Mouse (Mus musculus): Measurements from ENCODE around the gene Fgd4. TPM values are rescaled to one million over a fixed set of nuclear protein-coding genes. Genes with fewer than 3 reads are reported as not detected.
"Not testable (repeated sequence)": the region's sequence is repeated elsewhere in the genome, so short reads cannot be mapped to it uniquely, and the experiment has no call there.

Fgd4 gene
- polyA plus RNA-seq, 1 experiment from 2014 or later = 2.7 TPM

GRCm38 (mm10) chr16:16526741-16527105 is 73.6 kb downstream of the Fgd4 start:
- Histone ChIP-seq H3K27ac (ENCODE audit: low read length) (peak overlapping the region; percentile 42; the same call in 1 of the 2 replicates), H3K9me3 (replicated peaks; ENCODE audit: control insufficient read depth, low read length) (no peaks in the 10 kb centered on the region), H3K36me3 (ENCODE audit: control insufficient read depth, insufficient read depth) (no peaks in the 10 kb centered on the region), H3K4me1 (ENCODE audit: control insufficient read depth, low read depth, low read length) (no peaks in the 10 kb centered on the region), H3K4me2 (ENCODE audit: low read depth, low read length) (0 out of 2 replicates have a peak overlapping the region, but pooled peaks have one; percentile 8), H3K4me3 (ENCODE audit: low read depth, low read length) (no peak overlapping the region; the same call in 1 of the 2 replicates), H3K27me3 (ENCODE audit: control insufficient read depth, insufficient read depth, low read depth, low read length) (no peaks in the 10 kb centered on the region), H3K9ac (ENCODE audit: low read depth, low read length) (no peak overlapping the region)
- ATAC-seq (ENCODE audit: low read depth) = no peak
- WGBS (ENCODE audit: insufficient replicate concordance) = 46% methylated on average over 6 of the region's 6 CpGs

GRCm38 (mm10) chr16:16526097-16526740 is 74.1 kb downstream of the Fgd4 start:
- H3K9me3 ChIP-seq (replicated peaks; ENCODE audit: control insufficient read depth, low read length) = no peaks in the 10 kb centered on the region
- no peaks in the 10 kb centered on the region for H3K36me3 ChIP-seq (ENCODE audit: control insufficient read depth, insufficient read depth)
- no peak overlapping the region for H3K9ac ChIP-seq (ENCODE audit: low read depth, low read length)
- 53% methylated on average over 6 of the region's 6 CpGs for WGBS (ENCODE audit: insufficient replicate concordance)
- no peak overlapping the region for H3K4me3 ChIP-seq (ENCODE audit: low read depth, low read length)
- no peak for ATAC-seq (ENCODE audit: low read depth)
- no peaks in the 10 kb centered on the region for H3K27me3 ChIP-seq (ENCODE audit: control insufficient read depth, insufficient read depth, low read depth, low read length)
- no peaks in the 10 kb centered on the region for H3K4me1 ChIP-seq (ENCODE audit: control insufficient read depth, low read depth, low read length)
- 0 out of 2 replicates have a peak overlapping the region, but pooled peaks have one; percentile 8 for H3K4me2 ChIP-seq (ENCODE audit: low read depth, low read length)
- H3K27ac ChIP-seq (ENCODE audit: low read length) = peak overlapping the region; percentile 42

- no peaks in the 10 kb centered on the region for H3K9me3 ChIP-seq (replicated peaks; ENCODE audit: control insufficient read depth, low read length)
- H3K27me3 ChIP-seq (ENCODE audit: control insufficient read depth, insufficient read depth, low read depth, low read length) = no peaks in the 10 kb centered on the region
- no peaks in the 10 kb centered on the region for H3K4me1 ChIP-seq (ENCODE audit: control insufficient read depth, low read depth, low read length)
- no peak overlapping the region for H3K27ac ChIP-seq (ENCODE audit: low read length)
- WGBS (ENCODE audit: insufficient replicate concordance) = 43% methylated on average over 3 of the region's 3 CpGs
- H3K4me3 ChIP-seq (ENCODE audit: low read depth, low read length) = no peak overlapping the region
- 0 out of 2 replicates have a peak, but pooled peaks have one; percentile 32 for ATAC-seq (ENCODE audit: low read depth)
- H3K4me2 ChIP-seq (ENCODE audit: low read depth, low read length) = no peak overlapping the region
- no peaks in the 10 kb centered on the region for H3K36me3 ChIP-seq (ENCODE audit: control insufficient read depth, insufficient read depth)
- H3K9ac ChIP-seq (ENCODE audit: low read depth, low read length) = no peak overlapping the region
Measured at GRCm38 (mm10) chr16:16525266-16525904, 75.0 kb downstream of the Fgd4 start.

- no peaks in the 10 kb centered on the region for H3K36me3 ChIP-seq (ENCODE audit: control insufficient read depth, insufficient read depth)
- H3K27me3 ChIP-seq (ENCODE audit: control insufficient read depth, insufficient read depth, low read depth, low read length) = no peaks in the 10 kb centered on the region
- no peaks in the 10 kb centered on the region for H3K9me3 ChIP-seq (replicated peaks; ENCODE audit: control insufficient read depth, low read length)
- H3K27ac ChIP-seq (ENCODE audit: low read length) = no peak overlapping the region
- WGBS (ENCODE audit: insufficient replicate concordance) = 64% methylated on average over 2 of the region's 2 CpGs
- ATAC-seq (ENCODE audit: low read depth) = no peak
- H3K4me2 ChIP-seq (ENCODE audit: low read depth, low read length) = no peak overlapping the region
- H3K4me1 ChIP-seq (ENCODE audit: control insufficient read depth, low read depth, low read length) = no peaks in the 10 kb centered on the region
- no peak overlapping the region for H3K4me3 ChIP-seq (ENCODE audit: low read depth, low read length)
- no peak overlapping the region for H3K9ac ChIP-seq (ENCODE audit: low read depth, low read length)
Measured at GRCm38 (mm10) chr16:16523632-16524031, 76.7 kb downstream of the Fgd4 start.

- WGBS (ENCODE audit: insufficient replicate concordance) = 69% methylated on average over 2 of the region's 2 CpGs
- not testable (repeated sequence) for H3K9ac ChIP-seq (ENCODE audit: low read depth, low read length); H3K4me2 ChIP-seq (ENCODE audit: low read depth, low read length); H3K36me3 ChIP-seq (ENCODE audit: control insufficient read depth, insufficient read depth); H3K27ac ChIP-seq (ENCODE audit: low read length); H3K4me1 ChIP-seq (ENCODE audit: control insufficient read depth, low read depth, low read length); ATAC-seq (ENCODE audit: low read depth); H3K27me3 ChIP-seq (ENCODE audit: control insufficient read depth, insufficient read depth, low read depth, low read length); H3K9me3 ChIP-seq (replicated peaks; ENCODE audit: control insufficient read depth, low read length); H3K4me3 ChIP-seq (ENCODE audit: low read depth, low read length)
Measured at GRCm38 (mm10) chr16:16522869-16523268, 77.5 kb downstream of the Fgd4 start.

DNA sequence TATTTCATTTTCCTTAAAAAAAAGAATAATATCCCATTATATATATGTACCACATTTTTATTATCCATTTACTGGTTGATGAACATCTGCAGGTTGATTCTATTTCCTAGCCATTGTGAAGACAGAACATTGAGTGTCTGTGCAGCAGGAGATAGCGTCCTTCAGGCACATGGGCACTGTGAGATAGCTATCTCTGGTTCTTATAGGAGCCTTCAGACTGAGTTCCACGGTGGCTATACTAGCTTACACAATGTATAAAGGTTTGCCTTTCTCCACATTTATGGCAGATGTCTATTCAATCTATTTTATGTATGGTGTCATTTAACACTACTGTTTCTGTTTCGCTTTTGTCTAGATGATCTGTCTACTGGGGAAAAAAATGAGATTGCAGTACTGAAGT is 98.9 kb downstream of the Fgd4 start:
- Histone ChIP-seq H3K4me2 (ENCODE audit: low read depth, low read length) (no peak overlapping the region), H3K27ac (ENCODE audit: low read length) (no peak overlapping the region), H3K4me3 (ENCODE audit: low read depth, low read length) (no peak overlapping the region), H3K4me1 (ENCODE audit: control insufficient read depth, low read depth, low read length) (no peaks in the 10 kb centered on the region), H3K9ac (ENCODE audit: low read depth, low read length) (no peak overlapping the region), H3K9me3 (replicated peaks; ENCODE audit: control insufficient read depth, low read length) (no peaks in the 10 kb centered on the region), H3K27me3 (ENCODE audit: control insufficient read depth, insufficient read depth, low read depth, low read length) (no peaks in the 10 kb centered on the region), H3K36me3 (ENCODE audit: control insufficient read depth, insufficient read depth) (no peaks in the 10 kb centered on the region)
- 52% methylated on average over 3 of the region's 3 CpGs for WGBS (ENCODE audit: insufficient replicate concordance)
- no peak for ATAC-seq (ENCODE audit: low read depth)

DNA sequence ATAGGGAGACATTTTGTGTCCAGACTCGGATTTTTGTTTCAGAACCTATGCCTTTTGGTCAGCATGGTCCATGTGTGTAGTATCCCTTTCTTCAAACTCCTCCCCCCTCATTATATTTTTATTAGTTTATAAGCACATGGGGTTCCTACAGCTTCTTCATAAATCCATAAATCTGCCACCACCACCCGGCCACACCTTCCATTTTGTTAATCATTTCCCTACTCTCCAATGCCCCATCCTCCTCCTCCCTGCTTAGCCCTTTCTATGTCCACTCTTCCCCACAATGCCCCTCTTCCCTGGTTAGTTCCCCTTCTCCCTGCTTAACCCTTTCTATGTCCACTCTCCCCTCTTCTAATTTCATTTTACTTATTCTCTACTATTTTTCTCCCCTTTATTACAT is 99.4 kb downstream of the Fgd4 start:
- no peak overlapping the region for H3K4me2 ChIP-seq (ENCODE audit: low read depth, low read length)
- no peak for ATAC-seq (ENCODE audit: low read depth)
- no peaks in the 10 kb centered on the region for H3K4me1 ChIP-seq (ENCODE audit: control insufficient read depth, low read depth, low read length)
- no peak overlapping the region for H3K9ac ChIP-seq (ENCODE audit: low read depth, low read length)
- no peak overlapping the region for H3K4me3 ChIP-seq (ENCODE audit: low read depth, low read length)
- no peaks in the 10 kb centered on the region for H3K9me3 ChIP-seq (replicated peaks; ENCODE audit: control insufficient read depth, low read length)
- no peak overlapping the region for H3K27ac ChIP-seq (ENCODE audit: low read length)
- no peaks in the 10 kb centered on the region for H3K27me3 ChIP-seq (ENCODE audit: control insufficient read depth, insufficient read depth, low read depth, low read length)
- H3K36me3 ChIP-seq (ENCODE audit: control insufficient read depth, insufficient read depth) = no peaks in the 10 kb centered on the region
- 56% methylated on average over 2 of the region's 2 CpGs for WGBS (ENCODE audit: insufficient replicate concordance)

GRCm38 (mm10) chr16:16498798-16499197 is 101.6 kb downstream of the Fgd4 start:
- no peak overlapping the region for H3K4me3 ChIP-seq (ENCODE audit: low read depth, low read length)
- H3K4me2 ChIP-seq (ENCODE audit: low read depth, low read length) = no peak overlapping the region
- H3K27ac ChIP-seq (ENCODE audit: low read length) = no peak overlapping the region
- ATAC-seq (ENCODE audit: low read depth) = no peak
- no peaks in the 10 kb centered on the region for H3K9me3 ChIP-seq (replicated peaks; ENCODE audit: control insufficient read depth, low read length)
- no peak overlapping the region for H3K9ac ChIP-seq (ENCODE audit: low read depth, low read length)
- no peaks in the 10 kb centered on the region for H3K36me3 ChIP-seq (ENCODE audit: control insufficient read depth, insufficient read depth)
- no peaks in the 10 kb centered on the region for H3K27me3 ChIP-seq (ENCODE audit: control insufficient read depth, insufficient read depth, low read depth, low read length)
- H3K4me1 ChIP-seq (ENCODE audit: control insufficient read depth, low read depth, low read length) = no peaks in the 10 kb centered on the region

GRCm38 (mm10) chr16:16485523-16486043 is 114.8 kb downstream of the Fgd4 start:
- no peaks in the 10 kb centered on the region for H3K9me3 ChIP-seq (replicated peaks; ENCODE audit: control insufficient read depth, low read length)
- no peak overlapping the region for H3K4me2 ChIP-seq (ENCODE audit: low read depth, low read length)
- no peaks in the 10 kb centered on the region for H3K4me1 ChIP-seq (ENCODE audit: control insufficient read depth, low read depth, low read length)
- no peaks in the 10 kb centered on the region for H3K36me3 ChIP-seq (ENCODE audit: control insufficient read depth, insufficient read depth)
- H3K9ac ChIP-seq (ENCODE audit: low read depth, low read length) = no peak overlapping the region
- H3K27me3 ChIP-seq (ENCODE audit: control insufficient read depth, insufficient read depth, low read depth, low read length) = no peaks in the 10 kb centered on the region
- 59% methylated on average over 1 of the region's 1 CpGs for WGBS (ENCODE audit: insufficient replicate concordance)
- H3K4me3 ChIP-seq (ENCODE audit: low read depth, low read length) = no peak overlapping the region
- H3K27ac ChIP-seq (ENCODE audit: low read length) = no peak overlapping the region
- no peak for ATAC-seq (ENCODE audit: low read depth)
